Mouse (Mus musculus): ENCODE results near the gene Rpl22. TPM values are rescaled to one million over a fixed set of nuclear protein-coding genes. Genes with fewer than 3 reads are reported as not detected.

Gene Rpl22
- total RNA-seq, 1 experiment: 1,458 TPM

- Histone ChIP-seq H3K36me3 (ENCODE audit: control insufficient read depth, insufficient read depth, low read length, poor library complexity, severe bottlenecking) (no peaks in the 10 kb centered on the region), H3K4me3 (ENCODE audit: insufficient read depth in 1 of 2, low read depth in 1 of 2, low read length in 2 of 2, poor library complexity in 1 of 2, severe bottlenecking in 1 of 2) (peak overlapping the region; percentile 31 to 41; a peak in 3 of 4 replicates), H3K4me1 (ENCODE audit: control insufficient read depth in 2 of 2, insufficient read depth in 2 of 2, low read length in 2 of 2, poor library complexity in 1 of 2) (peaks cover 12 to 67% of the 10 kb centered on the region in 2 experiments), H3K9ac (ENCODE audit: insufficient read depth, low read depth, low read length, poor library complexity, severe bottlenecking) (peak overlapping the region; percentile 39; the same call in 1 of the 2 replicates), H3K27ac (ENCODE audit: insufficient read depth, low read depth, low read length, poor library complexity, severe bottlenecking) (peak overlapping the region; percentile 79), H3K9me3 (ENCODE audit: control insufficient read depth, insufficient read depth, low read depth, low read length) (no peaks in the 10 kb centered on the region)
- TF ChIP-seq ZNF384 (IDR thresholded peaks at IDR 0.05; ENCODE audit: low read depth, low read length): no peak
- TF ChIP-seq CHD2 (IDR thresholded peaks at IDR 0.05; ENCODE audit: low read depth, low read length): no peak
- no peak for TF ChIP-seq ZC3H11A (IDR thresholded peaks at IDR 0.05; ENCODE audit: borderline replicate concordance, low read depth, low read length)
- no peak for TF ChIP-seq MAFK (IDR thresholded peaks at IDR 0.05; ENCODE audit: insufficient read depth, low read depth, low read length)
- no peak for TF ChIP-seq HCFC1 (IDR thresholded peaks at IDR 0.05; ENCODE audit: borderline replicate concordance, insufficient read depth, low read length)
- DNase-seq (ENCODE audit: low read depth, low spot score): no peak
- in situ Hi-C loops (cut with MboI; ENCODE audit: low sequenced_read_pairs in 2 of 2, unreplicated experiment in 2 of 2): no loop called here
These were observed 26.1 kb downstream of the Rpl22 start for GRCm38 (mm10) chr4:152351422-152352305.

- in situ Hi-C loops (cut with MboI; ENCODE audit: low sequenced_read_pairs in 2 of 2, unreplicated experiment in 2 of 2): no loop called here
- Histone ChIP-seq H3K27ac (ENCODE audit: insufficient read depth, low read depth, low read length, poor library complexity, severe bottlenecking) (no peak overlapping the region), H3K36me3 (ENCODE audit: control insufficient read depth, insufficient read depth, low read length, poor library complexity, severe bottlenecking) (no peaks in the 10 kb centered on the region), H3K9ac (ENCODE audit: insufficient read depth, low read depth, low read length, poor library complexity, severe bottlenecking) (no peak overlapping the region), H3K4me3 (ENCODE audit: insufficient read depth in 1 of 2, low read depth in 1 of 2, low read length in 2 of 2, poor library complexity in 1 of 2, severe bottlenecking in 1 of 2) (no peak overlapping the region), H3K9me3 (ENCODE audit: control insufficient read depth, insufficient read depth, low read depth, low read length) (no peaks in the 10 kb centered on the region), H3K4me1 (ENCODE audit: control insufficient read depth in 2 of 2, insufficient read depth in 2 of 2, low read length in 2 of 2, poor library complexity in 1 of 2) (peaks cover 9 to 52% of the 10 kb centered on the region in 2 experiments)
- no peak for DNase-seq (ENCODE audit: low read depth, low spot score)
- TF ChIP-seq HCFC1 (IDR thresholded peaks at IDR 0.05; ENCODE audit: borderline replicate concordance, insufficient read depth, low read length) (no peak), ZC3H11A (IDR thresholded peaks at IDR 0.05; ENCODE audit: borderline replicate concordance, low read depth, low read length) (no peak), CHD2 (IDR thresholded peaks at IDR 0.05; ENCODE audit: low read depth, low read length) (no peak), ZNF384 (IDR thresholded peaks at IDR 0.05; ENCODE audit: low read depth, low read length) (no peak), MAFK (IDR thresholded peaks at IDR 0.05; ENCODE audit: insufficient read depth, low read depth, low read length) (no peak)
These were observed 28.5 kb downstream of the Rpl22 start for GRCm38 (mm10) chr4:152353886-152354637.

- in situ Hi-C loops (cut with MboI; ENCODE audit: low sequenced_read_pairs in 2 of 2, unreplicated experiment in 2 of 2): no loop called here
- Histone ChIP-seq H3K9ac (ENCODE audit: insufficient read depth, low read depth, low read length, poor library complexity, severe bottlenecking) (no peak overlapping the region), H3K9me3 (ENCODE audit: control insufficient read depth, insufficient read depth, low read depth, low read length) (no peaks in the 10 kb centered on the region), H3K27ac (ENCODE audit: insufficient read depth, low read depth, low read length, poor library complexity, severe bottlenecking) (no peak overlapping the region), H3K4me1 (ENCODE audit: control insufficient read depth in 2 of 2, insufficient read depth in 2 of 2, low read length in 2 of 2, poor library complexity in 1 of 2) (peaks cover under 1 to 51% of the 10 kb centered on the region in 2 experiments; a peak in 3 of 4 replicates), H3K4me3 (ENCODE audit: insufficient read depth in 1 of 2, low read depth in 1 of 2, low read length in 2 of 2, poor library complexity in 1 of 2, severe bottlenecking in 1 of 2) (no peak overlapping the region), H3K36me3 (ENCODE audit: control insufficient read depth, insufficient read depth, low read length, poor library complexity, severe bottlenecking) (no peaks in the 10 kb centered on the region)
- no peak for TF ChIP-seq CHD2 (IDR thresholded peaks at IDR 0.05; ENCODE audit: low read depth, low read length)
- TF ChIP-seq ZNF384 (IDR thresholded peaks at IDR 0.05; ENCODE audit: low read depth, low read length): no peak
- TF ChIP-seq ZC3H11A (IDR thresholded peaks at IDR 0.05; ENCODE audit: borderline replicate concordance, low read depth, low read length): no peak
- no peak for TF ChIP-seq HCFC1 (IDR thresholded peaks at IDR 0.05; ENCODE audit: borderline replicate concordance, insufficient read depth, low read length)
- no peak for TF ChIP-seq MAFK (IDR thresholded peaks at IDR 0.05; ENCODE audit: insufficient read depth, low read depth, low read length)
- no peak for DNase-seq (ENCODE audit: low read depth, low spot score)
These were observed 30.1 kb downstream of the Rpl22 start for GRCm38 (mm10) chr4:152355672-152356071.

- in situ Hi-C loops (cut with MboI; ENCODE audit: low sequenced_read_pairs in 2 of 2, unreplicated experiment in 2 of 2): no loop called here
These were observed 34.2 kb downstream of the Rpl22 start for GRCm38 (mm10) chr4:152359700-152360099.

More at GRCm38 (mm10) chr4:152359700-152360099, 34.2 kb downstream of the Rpl22 start:
- Histone ChIP-seq H3K9ac (ENCODE audit: insufficient read depth, low read depth, low read length, poor library complexity, severe bottlenecking) (peak overlapping the region; percentile 12; the same call in 1 of the 2 replicates), H3K9me3 (ENCODE audit: control insufficient read depth, insufficient read depth, low read depth, low read length) (no peaks in the 10 kb centered on the region), H3K4me3 (ENCODE audit: insufficient read depth in 1 of 2, low read depth in 1 of 2, low read length in 2 of 2, poor library complexity in 1 of 2, severe bottlenecking in 1 of 2) (peak overlapping the region in 1 of 2 experiments; percentile 59; a peak in 1 of 4 replicates), H3K27ac (ENCODE audit: insufficient read depth, low read depth, low read length, poor library complexity, severe bottlenecking) (no peak overlapping the region; the same call in 1 of the 2 replicates), H3K4me1 (ENCODE audit: control insufficient read depth in 2 of 2, insufficient read depth in 2 of 2, low read length in 2 of 2, poor library complexity in 1 of 2) (peaks cover 6 to 40% of the 10 kb centered on the region in 2 experiments), H3K36me3 (ENCODE audit: control insufficient read depth, insufficient read depth, low read length, poor library complexity, severe bottlenecking) (peaks cover 3% of the 10 kb centered on the region; the same call in 1 of the 2 replicates)
- peak; percentile 57; the same call in 1 of the 2 replicates for TF ChIP-seq CHD2 (IDR thresholded peaks at IDR 0.05; ENCODE audit: low read depth, low read length)
- TF ChIP-seq HCFC1 (IDR thresholded peaks at IDR 0.05; ENCODE audit: borderline replicate concordance, insufficient read depth, low read length): no peak
- TF ChIP-seq MAFK (IDR thresholded peaks at IDR 0.05; ENCODE audit: insufficient read depth, low read depth, low read length): no peak
- TF ChIP-seq ZNF384 (IDR thresholded peaks at IDR 0.05; ENCODE audit: low read depth, low read length): no peak
- no peak for TF ChIP-seq ZC3H11A (IDR thresholded peaks at IDR 0.05; ENCODE audit: borderline replicate concordance, low read depth, low read length)
- peak; percentile 59 for DNase-seq (ENCODE audit: low read depth, low spot score)
